Mouse (Mus musculus): Measurements from ENCODE around the gene 1700003E16Rik. TPM values are rescaled to one million over a fixed set of nuclear protein-coding genes. Genes with fewer than 3 reads are reported as not detected.
"Not testable (repeated sequence)": the region's sequence is repeated elsewhere in the genome, so short reads cannot be mapped to it uniquely, and the experiment has no call there.

Gene 1700003E16Rik
- total RNA-seq, 2 experiments from 2014 or later: 0.24 to 0.39 TPM

DNA sequence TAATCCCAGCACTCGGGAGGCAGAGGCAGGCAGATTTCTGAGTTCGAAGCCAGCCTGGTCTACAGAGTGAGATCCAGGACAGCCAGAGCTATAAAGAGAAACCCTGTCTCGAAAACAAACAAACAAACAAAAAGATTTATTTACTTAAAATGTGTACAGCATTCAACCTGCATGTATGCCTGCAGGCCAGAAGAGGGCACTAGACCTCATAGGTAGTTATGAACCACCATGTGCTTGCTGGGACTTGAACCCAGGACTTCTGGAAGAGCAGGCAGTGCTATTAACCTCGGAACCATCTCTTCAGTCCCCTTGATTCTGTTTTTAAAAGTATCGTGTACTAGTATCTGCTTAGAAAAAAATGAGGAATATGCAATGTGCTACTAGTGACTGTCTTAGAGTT, 28.8 kb upstream of the 1700003E16Rik start:
- no peak for DNase-seq

DNA sequence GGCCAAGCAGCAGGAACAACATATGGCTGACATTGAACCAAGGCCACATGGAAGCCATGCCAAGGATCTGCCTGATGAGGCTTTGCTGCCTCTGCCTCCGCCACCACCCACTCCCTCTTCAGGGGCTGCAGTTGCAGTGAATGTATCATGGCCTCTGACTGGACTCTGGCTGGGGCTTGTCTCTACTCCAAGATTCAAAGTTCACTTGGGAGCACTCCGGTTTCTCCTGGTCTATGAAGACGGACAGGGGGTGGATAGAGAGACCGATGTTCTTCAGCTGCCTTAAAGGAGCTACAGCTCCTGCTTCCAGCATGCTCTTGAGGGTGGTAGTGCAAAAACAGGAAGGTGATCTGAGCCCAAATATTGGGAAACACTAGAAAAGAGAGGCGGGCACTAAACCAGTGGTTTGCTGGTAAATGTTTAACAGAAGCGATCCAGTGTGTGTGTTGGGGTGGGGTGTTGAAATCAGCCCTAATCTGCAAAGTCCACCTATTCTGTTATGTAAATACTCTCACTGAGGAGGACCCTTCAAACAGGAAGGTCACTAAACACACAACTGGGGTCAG, 24.7 kb upstream of the 1700003E16Rik start:
- no peak for DNase-seq

DNA sequence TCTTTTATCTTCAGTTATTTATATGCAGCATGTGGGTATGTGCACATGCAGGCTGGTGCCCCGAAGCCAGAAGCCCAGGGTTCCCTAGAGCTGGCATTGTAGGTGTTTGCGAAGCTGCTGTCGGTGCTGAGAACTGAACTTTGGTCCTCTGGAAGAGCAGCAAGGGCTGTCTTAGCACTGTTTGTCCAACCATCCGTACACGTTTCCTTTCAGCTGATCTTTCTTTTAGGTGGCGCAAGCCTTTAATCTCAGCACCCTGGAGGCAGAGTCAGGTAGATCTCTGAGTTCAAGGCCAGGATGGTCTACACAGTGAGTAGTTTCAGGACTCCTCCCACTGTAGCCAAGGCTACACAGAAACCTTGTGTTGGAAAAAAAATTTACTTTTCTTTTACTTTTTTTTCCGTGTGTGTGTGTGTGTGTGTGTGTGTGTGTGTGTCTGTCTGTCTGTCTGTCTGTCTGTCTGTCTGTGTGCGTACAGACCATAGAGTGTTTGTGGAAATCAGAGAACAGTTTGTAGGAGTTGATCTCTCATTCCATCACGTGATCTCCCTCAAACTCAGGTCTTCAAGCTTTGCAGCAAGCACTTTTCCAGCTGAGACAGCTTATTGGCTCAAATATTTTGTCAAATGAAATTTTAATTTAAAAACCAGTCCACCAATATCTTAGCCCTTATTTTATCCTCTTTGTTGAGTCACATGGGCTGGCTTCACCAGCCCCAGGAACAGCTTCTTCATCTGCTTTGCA, 23.9 kb upstream of the 1700003E16Rik start:
- no peak for DNase-seq

DNA sequence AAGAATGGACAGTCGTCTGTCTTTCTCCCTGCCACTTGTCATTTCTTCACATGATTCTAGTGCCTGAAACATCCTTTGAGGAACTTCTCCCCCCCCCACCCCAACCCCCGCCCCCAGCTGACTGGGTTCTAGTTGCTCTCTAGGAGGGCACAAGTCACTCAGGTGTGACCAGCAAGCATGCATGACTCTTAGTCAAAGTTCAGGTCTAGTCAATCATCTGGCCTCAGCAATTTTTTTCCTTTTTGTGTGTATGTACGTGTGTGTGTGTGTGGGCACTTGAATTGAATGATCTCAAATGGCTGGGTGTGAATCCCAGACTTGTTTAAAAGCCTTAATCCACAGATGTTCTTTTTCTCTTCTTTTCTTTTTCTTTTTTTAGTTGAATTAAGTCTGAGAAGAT, 22.0 kb upstream of the 1700003E16Rik start:
- DNase-seq: no peak

DNA sequence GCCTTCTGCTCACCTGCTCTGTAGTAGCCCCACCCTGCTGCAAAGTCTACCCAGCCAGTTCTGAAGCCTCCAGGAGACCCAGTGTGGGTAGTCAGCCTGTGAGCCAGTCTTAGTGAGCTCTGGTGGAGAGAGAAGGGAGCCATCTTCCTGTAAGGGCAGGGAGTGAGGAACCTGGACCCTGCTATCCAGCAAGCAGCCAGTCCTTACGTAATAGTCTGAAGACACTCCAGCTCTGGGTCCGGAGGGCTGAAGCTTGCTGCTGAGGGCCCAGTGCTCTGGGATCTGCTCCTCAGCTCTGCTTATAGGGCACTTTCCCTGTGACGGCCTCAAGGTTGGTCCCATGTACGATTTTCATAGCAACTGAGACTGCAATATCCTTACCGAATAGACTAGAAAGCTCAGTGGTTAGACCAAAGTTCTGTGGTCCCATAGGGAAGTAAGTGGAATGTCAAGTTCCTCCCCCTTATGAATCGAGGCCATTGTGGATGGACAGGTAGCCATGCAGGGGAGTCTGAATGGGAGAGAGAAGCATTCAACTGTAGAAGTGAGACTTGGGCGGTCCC, 21.2 kb upstream of the 1700003E16Rik start, which contains the start of gene Rtkn:
Gene Rtkn, plus strand, starts transcription at position 513 of the 563 bp plus-strand sequence.
- no peak for DNase-seq

DNA sequence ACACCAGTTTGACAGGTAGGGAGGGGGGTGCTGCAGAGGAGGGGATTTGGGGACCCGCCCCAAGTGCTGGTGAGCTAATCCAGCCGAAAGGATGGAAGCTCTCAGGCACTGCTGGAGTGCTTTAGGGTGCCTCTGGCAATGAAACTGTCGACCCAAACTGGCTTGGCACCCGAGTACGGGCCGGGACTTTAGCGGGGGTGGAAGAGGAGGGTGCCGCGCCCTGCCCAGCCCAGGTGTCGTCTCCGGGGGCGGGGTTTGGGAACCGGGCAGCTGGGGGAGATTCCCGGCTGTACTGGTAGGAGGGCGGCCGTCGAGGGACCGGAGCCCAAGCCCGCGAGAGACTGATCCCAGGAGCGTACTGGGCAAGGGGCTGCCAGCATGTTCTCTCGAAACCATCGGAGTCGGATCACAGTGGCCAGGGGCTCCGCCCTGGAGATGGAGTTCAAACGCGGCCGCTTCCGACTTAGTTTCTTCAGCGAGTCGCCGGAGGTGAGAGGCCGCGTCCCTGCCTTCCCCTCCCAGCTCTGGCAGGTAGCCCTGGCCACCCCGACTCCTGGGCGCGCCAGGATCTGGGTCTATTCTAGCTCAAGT, 20.5 kb upstream of the 1700003E16Rik start:
- DNase-seq: peak; percentile 68

DNA sequence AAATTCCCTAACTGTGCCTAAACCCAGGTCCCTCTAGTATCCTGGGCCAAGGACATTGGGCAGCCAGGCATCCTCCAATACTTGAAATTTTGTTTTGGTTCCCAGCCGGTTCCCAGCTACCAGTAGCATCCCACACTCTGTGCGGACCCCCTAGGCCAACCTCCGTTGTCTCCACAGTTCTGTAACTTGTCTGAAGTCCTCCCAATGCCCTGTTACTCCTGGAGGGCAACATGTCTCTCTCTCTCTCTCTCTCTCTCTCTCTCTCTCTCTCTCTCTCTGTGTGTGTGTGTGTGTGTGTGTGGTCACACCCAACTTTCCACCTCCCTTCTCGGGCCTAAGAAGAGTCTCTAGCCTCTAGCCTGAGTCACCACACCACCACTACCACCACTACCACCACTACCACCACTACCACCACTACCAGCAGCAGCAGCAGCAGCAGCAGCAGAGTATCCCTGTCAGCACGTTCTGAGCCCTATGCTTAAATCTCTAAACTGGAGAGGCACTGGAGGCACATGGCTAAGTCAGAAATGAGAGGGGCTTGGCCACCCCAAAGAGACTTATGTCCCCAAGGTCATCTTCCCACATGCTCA, 19.8 kb upstream of the 1700003E16Rik start:
- no peak for DNase-seq

DNA sequence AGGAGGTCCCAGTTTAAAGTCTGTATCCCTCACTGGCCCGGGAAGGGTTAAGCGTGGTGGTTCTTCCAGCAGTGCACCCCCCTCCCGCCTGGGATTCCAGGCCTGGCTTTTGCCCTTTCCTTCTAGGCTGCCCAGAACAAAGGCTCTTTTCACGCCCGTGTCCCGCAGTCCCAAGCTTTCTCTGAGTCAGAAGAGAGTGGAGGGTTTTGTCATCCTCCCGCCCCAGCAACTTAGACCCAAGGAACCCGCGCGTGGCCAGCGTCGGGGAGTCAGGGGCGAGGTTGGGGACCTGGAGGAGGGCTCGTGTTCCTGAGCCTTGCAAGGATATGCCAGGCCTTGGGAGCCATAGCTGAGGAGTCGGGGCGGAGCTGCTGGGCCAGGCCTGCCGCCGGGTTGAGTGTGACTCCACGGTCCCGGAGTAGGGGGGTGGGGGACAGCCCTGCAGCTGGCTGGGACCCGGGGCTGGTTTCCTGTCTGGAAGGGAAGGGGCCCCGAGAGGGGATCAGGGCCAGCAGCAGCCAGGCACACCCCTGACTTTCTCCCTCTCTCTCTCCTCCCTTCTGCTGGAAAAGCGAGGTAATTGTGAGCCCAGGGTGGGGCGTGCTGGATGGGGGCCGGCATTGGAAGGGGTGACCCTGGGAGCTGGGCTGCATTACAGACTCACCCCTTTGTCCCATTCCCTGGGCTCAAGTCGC, 19.2 kb upstream of the 1700003E16Rik start:
- peak; percentile 80 for DNase-seq

DNA sequence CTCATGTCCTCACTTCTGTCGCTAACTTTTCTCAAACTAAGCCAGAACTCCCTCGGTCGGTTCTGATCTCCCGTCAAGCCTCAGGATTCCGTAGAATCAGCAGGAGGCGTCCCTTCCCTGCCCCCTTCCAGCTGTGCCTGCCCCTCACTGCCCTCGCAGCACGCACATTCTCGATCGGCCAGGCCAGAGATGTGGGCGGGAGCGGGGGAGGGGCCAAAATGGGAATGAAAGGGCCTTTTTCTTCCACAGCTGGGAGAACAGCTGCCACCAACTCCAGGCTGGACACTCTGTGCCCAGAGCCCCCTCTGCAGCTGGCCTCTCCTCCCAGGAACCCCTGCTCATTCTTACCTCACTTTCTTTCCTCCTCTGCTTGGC, 18.6 kb upstream of the 1700003E16Rik start:
- DNase-seq: peak; percentile 95

DNA sequence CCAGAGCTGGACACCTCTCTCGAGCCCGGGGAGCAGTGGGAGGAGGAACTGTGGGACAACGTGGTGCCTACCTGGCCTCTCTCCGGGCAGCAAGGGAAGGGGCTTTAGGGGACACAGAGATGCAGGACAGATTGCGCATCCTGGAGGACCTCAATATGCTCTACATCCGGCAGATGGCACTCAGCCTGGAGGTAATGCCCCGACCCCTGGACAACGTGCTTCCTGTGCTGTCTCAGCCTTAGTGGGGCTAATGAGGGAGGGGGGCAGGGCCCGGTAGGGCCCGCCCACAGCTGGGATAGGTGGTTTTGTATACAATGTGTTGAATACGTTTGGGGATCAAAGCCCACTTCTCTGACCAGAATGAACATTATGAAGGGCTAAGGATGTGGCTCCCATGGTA, 18.1 kb upstream of the 1700003E16Rik start:
- peak; percentile 48 for DNase-seq

DNA sequence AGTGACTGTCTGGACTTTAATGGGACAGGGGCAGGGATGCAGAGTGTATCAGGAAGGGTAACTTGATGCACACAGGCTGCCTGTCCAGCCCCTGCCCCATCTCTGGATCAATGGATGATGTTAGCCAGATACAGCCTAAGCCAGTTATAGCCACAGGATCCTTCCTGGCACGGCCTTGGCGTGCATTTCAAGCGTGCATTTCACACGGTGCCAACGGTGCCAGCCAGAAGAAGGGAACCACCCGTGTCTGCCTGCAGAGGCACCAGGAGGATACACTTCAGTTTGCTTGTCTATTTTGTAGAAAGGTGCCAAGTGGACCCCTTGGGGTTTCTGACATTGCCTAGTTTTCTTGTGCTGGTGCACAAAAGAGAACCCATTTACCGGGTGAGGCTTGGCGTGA, 16.2 kb upstream of the 1700003E16Rik start:
- no peak for DNase-seq

DNA sequence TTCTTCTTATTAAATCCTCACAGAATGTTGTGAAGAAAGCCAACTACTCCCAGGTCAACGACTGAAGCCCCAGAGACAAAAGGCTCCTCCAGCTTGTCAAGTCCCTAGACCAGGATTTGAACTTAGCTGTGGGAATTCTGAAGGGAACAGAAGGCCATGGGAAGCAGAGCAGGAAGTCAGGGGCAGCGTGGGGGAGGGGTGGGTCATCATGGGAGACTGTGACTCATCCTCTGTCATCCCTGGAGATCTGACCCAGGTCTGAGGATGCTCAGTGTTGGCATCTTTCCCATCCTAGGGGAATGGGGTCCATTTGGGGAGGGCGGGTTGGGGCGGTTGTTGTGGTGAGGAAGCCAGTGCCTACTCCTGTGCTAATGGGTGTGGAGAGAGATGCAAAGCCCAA, 14.6 kb upstream of the 1700003E16Rik start:
- DNase-seq: no peak

DNA sequence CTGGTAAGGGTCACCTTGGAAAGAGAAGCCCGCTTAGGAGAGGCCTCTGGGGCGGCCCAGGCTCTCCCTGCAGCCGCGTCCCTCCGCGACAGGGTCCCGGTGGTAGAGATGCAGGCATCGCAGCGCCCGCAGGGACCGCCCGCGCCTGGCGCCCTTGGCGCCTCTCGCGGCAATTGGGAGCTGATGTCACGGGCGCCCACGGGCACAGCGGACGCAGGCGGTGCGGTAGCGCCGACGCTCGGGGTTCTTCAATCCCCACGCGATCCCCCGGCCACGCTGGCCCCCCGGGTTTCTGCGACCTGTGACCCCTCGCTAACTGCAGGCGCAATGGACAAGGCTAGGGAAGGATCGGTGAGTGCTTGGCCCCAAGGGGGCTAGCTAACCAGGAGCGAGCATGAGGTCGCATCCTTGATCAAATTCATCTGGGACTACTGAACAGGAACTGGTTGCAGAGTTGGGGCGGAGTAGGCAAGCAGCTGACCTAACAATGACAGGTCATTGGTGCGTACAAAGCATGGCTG, 13.9 kb upstream of the 1700003E16Rik start:
- peak; percentile 47 for DNase-seq

DNA sequence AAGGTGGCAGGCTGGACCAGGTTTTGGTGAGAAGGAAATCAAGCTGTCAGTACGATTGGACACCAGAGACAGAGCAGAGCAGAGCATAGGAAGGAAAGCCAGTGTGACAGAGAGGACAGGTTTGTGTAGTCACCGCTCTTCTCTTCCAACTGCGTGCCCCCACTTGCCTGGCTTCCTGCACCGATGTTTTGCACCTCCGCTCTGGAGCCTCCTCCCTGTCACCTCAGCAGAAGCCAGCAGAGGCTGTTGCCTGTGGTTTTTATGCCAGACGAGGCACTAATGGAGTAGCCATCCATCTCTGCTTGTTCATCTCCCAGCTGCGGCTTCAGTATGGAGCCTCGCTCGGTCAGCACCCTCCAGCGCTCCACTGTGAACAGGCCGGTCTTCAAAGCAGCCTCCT, 13.3 kb upstream of the 1700003E16Rik start:
- DNase-seq: no peak

DNA sequence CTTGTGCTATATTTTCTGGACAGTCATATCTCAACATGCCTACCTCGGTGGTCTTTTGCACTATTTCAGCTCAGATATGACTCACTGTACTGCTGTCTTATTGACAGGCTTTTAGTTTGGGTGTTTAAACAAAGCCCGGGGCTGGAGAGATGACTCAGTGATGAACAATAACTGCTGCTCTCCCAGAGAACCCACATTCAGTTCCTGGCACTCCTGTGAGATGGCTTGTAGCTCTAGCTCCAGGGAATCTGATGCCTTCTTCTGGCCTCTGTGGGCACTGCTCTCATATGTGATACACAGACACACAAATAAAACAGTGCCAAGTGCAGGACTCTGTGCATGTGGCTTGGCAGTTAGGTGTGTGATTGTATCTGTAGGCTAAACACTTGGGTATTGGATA, 11.0 kb upstream of the 1700003E16Rik start:
- no peak for DNase-seq

DNA sequence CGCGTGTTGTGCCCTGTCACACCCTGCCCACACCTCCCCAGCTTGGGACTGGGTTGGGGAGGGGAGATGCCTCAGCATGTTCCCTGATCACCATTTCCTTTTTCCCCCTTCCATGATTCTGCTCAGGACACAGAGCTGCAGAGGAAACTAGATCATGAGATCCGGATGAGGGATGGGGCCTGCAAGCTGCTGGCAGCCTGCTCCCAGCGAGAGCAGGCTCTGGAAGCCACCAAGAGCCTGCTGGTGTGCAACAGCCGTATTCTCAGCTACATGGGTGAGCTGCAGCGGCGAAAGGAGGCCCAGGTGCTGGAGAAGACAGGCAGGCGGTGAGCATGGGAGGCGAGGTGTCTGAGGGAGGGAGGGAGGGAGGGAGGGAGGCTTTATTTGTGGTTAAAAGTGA, 10.4 kb upstream of the 1700003E16Rik start:
- no peak for DNase-seq

DNA sequence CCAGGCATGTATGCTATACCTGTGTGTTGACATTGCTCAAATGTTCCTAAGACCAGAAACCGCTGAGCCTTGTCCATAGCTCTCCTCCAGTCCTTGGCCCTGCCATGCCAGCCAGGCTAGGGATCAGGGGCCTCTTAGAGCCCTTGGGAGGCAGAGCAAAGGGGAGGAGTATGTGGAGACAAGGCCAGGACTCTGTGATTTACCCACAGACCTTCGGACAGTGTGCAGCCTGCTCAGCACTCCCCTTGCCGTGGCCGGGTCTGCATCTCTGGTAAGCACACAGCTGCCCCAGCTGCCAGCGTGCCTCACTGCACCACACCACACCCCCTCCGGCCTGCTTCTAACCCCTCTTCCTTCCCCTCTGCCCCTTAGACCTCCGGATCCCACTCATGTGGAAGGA, 8.9 kb upstream of the 1700003E16Rik start:
- peak; percentile 59 for DNase-seq

DNA sequence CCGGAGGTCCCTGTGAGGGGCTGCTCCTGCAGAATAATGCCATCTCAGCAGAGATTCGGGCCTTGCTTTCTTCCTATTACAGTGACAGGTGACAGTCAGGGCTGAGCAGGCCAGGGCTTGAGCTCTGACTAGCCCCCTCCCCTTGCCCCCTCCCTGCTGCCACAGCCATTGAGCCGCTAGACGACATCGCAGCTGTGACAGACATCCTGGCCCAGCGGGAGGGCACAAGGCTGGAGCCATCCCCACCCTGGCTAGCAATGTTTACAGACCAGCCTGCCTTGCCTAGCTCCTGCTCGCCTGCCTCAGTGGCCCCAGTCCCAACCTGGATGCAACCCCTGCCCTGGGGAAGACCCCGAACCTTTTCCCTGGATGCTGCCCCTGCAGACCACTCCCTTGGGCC, 4.5 kb upstream of the 1700003E16Rik start:
- DNase-seq: no peak

DNA sequence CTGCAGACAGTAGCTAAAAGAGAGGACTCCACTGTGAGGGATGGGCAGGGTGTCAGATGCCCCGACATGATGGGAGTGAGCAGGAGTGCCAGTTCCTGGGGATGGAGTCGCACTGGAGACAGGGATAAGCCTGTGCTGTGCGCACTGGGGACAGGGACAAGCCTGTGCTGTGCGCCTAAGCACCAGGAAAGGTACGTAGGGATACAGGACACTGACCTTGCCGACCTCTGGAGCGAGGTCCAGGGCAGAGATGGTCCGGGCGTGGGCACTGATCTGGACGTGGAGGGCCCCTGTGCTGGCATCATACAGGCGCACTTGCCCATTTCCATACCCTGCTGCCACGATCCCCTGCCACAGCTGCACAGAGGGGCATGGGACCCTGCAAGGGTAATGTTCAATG, 3.2 kb upstream of the 1700003E16Rik start:
- no peak for DNase-seq

DNA sequence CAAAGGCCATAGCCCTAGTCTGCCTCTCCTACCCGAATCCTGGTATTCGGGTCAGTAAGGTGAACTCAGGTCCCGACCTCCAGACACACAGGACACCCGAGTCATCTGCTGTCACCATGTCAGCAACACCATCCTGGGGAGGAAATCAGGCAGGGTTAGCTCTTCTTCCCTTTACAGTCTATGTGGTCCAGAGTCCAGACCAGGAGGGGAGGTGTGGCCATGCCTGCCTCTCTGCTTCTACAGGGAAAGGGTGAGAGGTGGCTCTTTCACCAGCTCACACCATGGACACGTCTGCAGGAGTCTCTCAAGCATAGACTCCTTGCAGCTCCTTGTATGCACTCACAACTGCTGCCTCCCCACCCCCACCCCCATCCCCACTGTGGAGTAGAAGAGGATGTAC, 2.7 kb upstream of the 1700003E16Rik start:
- DNase-seq: no peak

DNA sequence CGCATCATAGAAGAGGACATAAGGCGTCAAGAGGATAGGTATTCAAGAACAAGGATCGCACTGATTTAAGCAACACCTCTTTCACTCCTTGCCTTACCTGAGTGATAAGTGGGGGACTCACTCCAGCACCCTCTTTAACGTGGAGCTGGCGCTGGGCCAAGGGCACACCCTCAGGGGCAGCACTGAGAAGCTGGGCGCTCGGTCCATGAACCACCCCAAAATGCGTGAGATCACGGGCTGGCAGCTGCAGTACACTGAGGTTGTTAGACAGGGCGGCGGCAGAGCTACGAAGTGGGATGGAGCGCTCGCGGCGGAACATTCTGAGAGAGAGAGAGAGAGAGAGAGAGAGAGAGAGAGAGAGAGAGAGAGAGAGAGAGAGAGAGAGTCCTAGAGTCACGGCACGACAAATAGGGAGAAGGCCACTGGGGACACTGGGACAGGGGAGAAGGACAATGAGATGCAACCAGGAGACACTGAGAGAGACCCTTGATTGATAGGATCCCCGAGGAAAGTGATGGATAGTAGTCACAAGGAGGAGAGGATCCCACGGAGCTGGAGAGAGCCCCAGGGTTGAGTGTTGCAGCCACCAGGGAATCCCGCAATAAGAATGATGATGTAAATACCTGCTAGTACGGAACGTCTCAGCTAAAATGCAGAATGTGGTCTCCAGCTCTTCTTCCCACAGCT, 509 bp upstream of the 1700003E16Rik start:
- DNase-seq: no peak

DNA sequence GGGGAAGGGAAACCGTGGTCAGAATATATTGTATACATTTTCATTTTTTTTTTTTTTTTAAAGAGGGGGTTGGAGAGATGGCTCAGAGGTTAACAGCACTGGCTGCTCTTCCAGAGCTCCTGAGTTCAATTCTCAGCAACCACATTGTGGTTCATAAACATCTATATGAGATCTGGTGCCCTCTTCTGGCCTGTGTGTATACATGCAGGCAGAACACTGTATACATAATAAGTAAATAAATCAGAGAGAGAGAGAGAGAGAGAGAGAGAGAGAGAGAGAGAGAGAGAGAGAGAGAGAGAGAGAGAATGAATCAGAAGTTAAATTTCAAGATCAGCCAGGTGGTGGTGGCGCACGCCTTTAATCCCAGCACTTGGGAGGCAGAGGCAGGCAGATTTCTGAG, 3.3 kb downstream of the 1700003E16Rik start:
- not testable (repeated sequence) for DNase-seq
